Comparison of ENCODE assay signal across 26 mouse cellular contexts in the genomic region with DNA sequence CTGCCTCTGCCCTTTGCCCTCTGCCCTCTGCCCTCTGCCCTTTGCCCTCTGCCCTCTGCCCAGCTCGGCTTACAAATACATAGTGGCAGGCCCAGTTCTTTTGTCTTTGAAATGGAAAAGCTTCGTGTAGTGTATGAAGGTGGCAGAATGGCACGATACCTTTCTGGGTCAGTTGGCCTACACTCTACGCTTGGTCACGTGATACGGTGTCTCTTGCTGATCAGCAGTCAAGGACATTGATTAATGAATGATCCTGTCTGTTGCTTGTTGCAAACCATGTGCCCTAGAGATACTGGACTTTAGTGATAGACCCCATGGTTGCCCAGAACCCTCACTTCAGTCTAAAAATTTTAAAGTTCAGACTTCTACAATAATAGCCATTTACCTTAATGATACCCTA.
"Had no signal": no experiment of that assay in that cellular context is flagged by ENCODE, and none has a peak within 500 bp of the region (broad histone marks: within the 10 kb centered on the region; RNA-seq: fewer than 3 reads in every experiment).

No protein-coding gene starts in this region.

- H3K4me2 ChIP-seq: embryonic facial prominence, embryonic 12.5 days; embryonic facial prominence, embryonic 13.5 days; embryonic facial prominence, embryonic 15.5 days; forebrain, embryonic 12.5 days; forebrain, embryonic 13.5 days; forebrain, embryonic 15.5 days had no signal

- ATAC-seq: forebrain, embryonic 13.5 days; forebrain, embryonic 14.5 days; forebrain, embryonic 15.5 days; forebrain, embryonic 16.5 days; forebrain, postnatal 0 days had no signal

- H3K9ac ChIP-seq: embryonic facial prominence, embryonic 12.5 days; embryonic facial prominence, embryonic 13.5 days; embryonic facial prominence, embryonic 15.5 days; forebrain, embryonic 12.5 days; forebrain, embryonic 13.5 days; forebrain, embryonic 15.5 days; forebrain, postnatal 0 days had no signal

- DNase-seq: cerebellum, adult 18-20 months; cerebellum, adult 2 months; cerebellum, adult 8-10 months; cerebellum, adult 9-10 months; cerebellum, adult 9-11 months; cerebellum, postnatal 25 days; cerebellum, postnatal 36 days; embryo, embryonic 11 days; forebrain, postnatal 0 days; gastrocnemius, adult 2 months; gastrocnemius, postnatal 10 days; gastrocnemius, postnatal 14 days; gastrocnemius, postnatal 25 days; gastrocnemius, postnatal 36 days; heart, adult 11 months had no signal

- H3K36me3 ChIP-seq: embryonic facial prominence, embryonic 15.5 days; forebrain, embryonic 15.5 days had no signal

- H3K27me3 ChIP-seq: embryonic facial prominence, embryonic 12.5 days; embryonic facial prominence, embryonic 13.5 days; embryonic facial prominence, embryonic 15.5 days; forebrain, embryonic 12.5 days; forebrain, embryonic 13.5 days; forebrain, embryonic 15.5 days had no signal

- H3K27ac ChIP-seq: embryonic facial prominence, embryonic 10.5 days; embryonic facial prominence, embryonic 12.5 days; embryonic facial prominence, embryonic 13.5 days; embryonic facial prominence, embryonic 15.5 days; forebrain, embryonic 10.5 days; forebrain, embryonic 12.5 days; forebrain, embryonic 13.5 days; forebrain, embryonic 15.5 days; gastrocnemius, adult 2 months had no signal

- H3K4me3 ChIP-seq: embryonic facial prominence, embryonic 10.5 days; embryonic facial prominence, embryonic 12.5 days; embryonic facial prominence, embryonic 13.5 days; embryonic facial prominence, embryonic 15.5 days; erythroblast, embryonic 14.5 days; forebrain, embryonic 10.5 days; forebrain, embryonic 12.5 days; forebrain, embryonic 13.5 days; forebrain, embryonic 15.5 days; gastrocnemius, adult 2 months had no signal

- H3K9me3 ChIP-seq: embryonic facial prominence, embryonic 10.5 days; embryonic facial prominence, embryonic 12.5 days; embryonic facial prominence, embryonic 13.5 days; embryonic facial prominence, embryonic 15.5 days; forebrain, embryonic 10.5 days; forebrain, embryonic 12.5 days; forebrain, embryonic 13.5 days; forebrain, embryonic 15.5 days had no signal
